Mouse (Mus musculus): ENCODE data around the gene Barhl1. TPM values are rescaled to one million over a fixed set of nuclear protein-coding genes. Genes with fewer than 3 reads are reported as not detected.

Barhl1 gene
- polyA plus RNA-seq, 2 experiments: not detected

GRCm38 (mm10) chr2:28912039-28912700 is 4.3 kb downstream of the Barhl1 start:
- Histone ChIP-seq H3K4me1 (replicated peaks; ENCODE audit: control insufficient read depth in 2 of 2, insufficient read depth in 2 of 2, low read length in 1 of 2) (no peaks in the 10 kb centered on the region), H3K27me3 (ENCODE audit: control insufficient read depth, insufficient read depth, low read length) (peaks cover 99% of the 10 kb centered on the region), H3K27ac (no peak overlapping the region), H3K9me3 (ENCODE audit: control insufficient read depth, low read length) (no peaks in the 10 kb centered on the region), H3K36me3 (replicated peaks; ENCODE audit: control insufficient read depth, insufficient read depth, low read depth) (no peaks in the 10 kb centered on the region), H3K4me3 (ENCODE audit: insufficient read depth in 1 of 2, low read depth in 2 of 2, low read length in 2 of 2) (no peak overlapping the region), H3K4me2 (ENCODE audit: low read depth) (no peak overlapping the region), H3K9ac (replicated peaks) (no peak overlapping the region)
- WGBS (ENCODE audit: insufficient replicate concordance): 4% methylated on average over 33 of the region's 33 CpGs
- no peak for ATAC-seq (ENCODE audit: insufficient read depth)
- no peak for TF ChIP-seq CTCF (IDR thresholded peaks at IDR 0.05; ENCODE audit: low read depth)
- TF ChIP-seq EP300 (IDR thresholded peaks at IDR 0.05; ENCODE audit: low read depth): no peak
- no peak for DNase-seq (ENCODE audit: low read depth in 3 of 3, low spot score in 3 of 3)

GRCm38 (mm10) chr2:28911331-28912038 is 5.0 kb downstream of the Barhl1 start:
- WGBS (ENCODE audit: insufficient replicate concordance): 2% methylated on average over 44 of the region's 44 CpGs
- H3K36me3 ChIP-seq (replicated peaks; ENCODE audit: control insufficient read depth, insufficient read depth, low read depth): no peaks in the 10 kb centered on the region
- no peaks in the 10 kb centered on the region for H3K4me1 ChIP-seq (replicated peaks; ENCODE audit: control insufficient read depth in 2 of 2, insufficient read depth in 2 of 2, low read length in 1 of 2)
- DNase-seq (ENCODE audit: low read depth in 3 of 3, low spot score in 3 of 3): no peak
- TF ChIP-seq CTCF (IDR thresholded peaks at IDR 0.05; ENCODE audit: low read depth) (no peak), EP300 (IDR thresholded peaks at IDR 0.05; ENCODE audit: low read depth) (no peak)
- no peak overlapping the region for H3K9ac ChIP-seq (replicated peaks)
- peaks cover 97% of the 10 kb centered on the region for H3K27me3 ChIP-seq (ENCODE audit: control insufficient read depth, insufficient read depth, low read length)
- H3K4me3 ChIP-seq (ENCODE audit: insufficient read depth in 1 of 2, low read depth in 2 of 2, low read length in 2 of 2): no peak overlapping the region
- H3K4me2 ChIP-seq (ENCODE audit: low read depth): no peak overlapping the region
- H3K9me3 ChIP-seq (ENCODE audit: control insufficient read depth, low read length): no peaks in the 10 kb centered on the region
- ATAC-seq (ENCODE audit: insufficient read depth): no peak
- no peak overlapping the region for H3K27ac ChIP-seq

GRCm38 (mm10) chr2:28910877-28911276 is 5.6 kb downstream of the Barhl1 start:
- H3K27me3 ChIP-seq (ENCODE audit: control insufficient read depth, insufficient read depth, low read length): peaks cover 91% of the 10 kb centered on the region

GRCm38 (mm10) chr2:28909818-28910710 is 6.4 kb downstream of the Barhl1 start:
- no peak overlapping the region for H3K27ac ChIP-seq
- ATAC-seq (ENCODE audit: insufficient read depth) (no peak), DNase-seq (ENCODE audit: low read depth in 3 of 3, low spot score in 3 of 3) (no peak)
- TF ChIP-seq EP300 (IDR thresholded peaks at IDR 0.05; ENCODE audit: low read depth): no peak
- no peak for TF ChIP-seq CTCF (IDR thresholded peaks at IDR 0.05; ENCODE audit: low read depth)
- peaks cover 83% of the 10 kb centered on the region for H3K27me3 ChIP-seq (ENCODE audit: control insufficient read depth, insufficient read depth, low read length)
- 10% methylated on average over 25 of the region's 25 CpGs for WGBS (ENCODE audit: insufficient replicate concordance)
- H3K36me3 ChIP-seq (replicated peaks; ENCODE audit: control insufficient read depth, insufficient read depth, low read depth): no peaks in the 10 kb centered on the region
- H3K9me3 ChIP-seq (ENCODE audit: control insufficient read depth, low read length): no peaks in the 10 kb centered on the region
- no peaks in the 10 kb centered on the region for H3K4me1 ChIP-seq (replicated peaks; ENCODE audit: control insufficient read depth in 2 of 2, insufficient read depth in 2 of 2, low read length in 1 of 2)
- H3K4me3 ChIP-seq (ENCODE audit: insufficient read depth in 1 of 2, low read depth in 2 of 2, low read length in 2 of 2): no peak overlapping the region
- no peak overlapping the region for H3K4me2 ChIP-seq (ENCODE audit: low read depth)
- no peak overlapping the region for H3K9ac ChIP-seq (replicated peaks)

More at GRCm38 (mm10) chr2:28910877-28911276, 5.6 kb downstream of the Barhl1 start:
- Histone ChIP-seq H3K4me1 (replicated peaks; ENCODE audit: control insufficient read depth in 2 of 2, insufficient read depth in 2 of 2, low read length in 1 of 2) (no peaks in the 10 kb centered on the region), H3K9me3 (ENCODE audit: control insufficient read depth, low read length) (no peaks in the 10 kb centered on the region), H3K9ac (replicated peaks) (no peak overlapping the region), H3K4me2 (ENCODE audit: low read depth) (no peak overlapping the region), H3K36me3 (replicated peaks; ENCODE audit: control insufficient read depth, insufficient read depth, low read depth) (no peaks in the 10 kb centered on the region), H3K4me3 (ENCODE audit: insufficient read depth in 1 of 2, low read depth in 2 of 2, low read length in 2 of 2) (no peak overlapping the region), H3K27ac (no peak overlapping the region)
- TF ChIP-seq CTCF (IDR thresholded peaks at IDR 0.05; ENCODE audit: low read depth) (no peak), EP300 (IDR thresholded peaks at IDR 0.05; ENCODE audit: low read depth) (no peak)
- no peak for DNase-seq (ENCODE audit: low read depth in 3 of 3, low spot score in 3 of 3)
- 10% methylated on average over 3 of the region's 3 CpGs for WGBS (ENCODE audit: insufficient replicate concordance)
- ATAC-seq (ENCODE audit: insufficient read depth): no peak
